Mouse (Mus musculus): ENCODE results near the gene Syt8.

DNA sequence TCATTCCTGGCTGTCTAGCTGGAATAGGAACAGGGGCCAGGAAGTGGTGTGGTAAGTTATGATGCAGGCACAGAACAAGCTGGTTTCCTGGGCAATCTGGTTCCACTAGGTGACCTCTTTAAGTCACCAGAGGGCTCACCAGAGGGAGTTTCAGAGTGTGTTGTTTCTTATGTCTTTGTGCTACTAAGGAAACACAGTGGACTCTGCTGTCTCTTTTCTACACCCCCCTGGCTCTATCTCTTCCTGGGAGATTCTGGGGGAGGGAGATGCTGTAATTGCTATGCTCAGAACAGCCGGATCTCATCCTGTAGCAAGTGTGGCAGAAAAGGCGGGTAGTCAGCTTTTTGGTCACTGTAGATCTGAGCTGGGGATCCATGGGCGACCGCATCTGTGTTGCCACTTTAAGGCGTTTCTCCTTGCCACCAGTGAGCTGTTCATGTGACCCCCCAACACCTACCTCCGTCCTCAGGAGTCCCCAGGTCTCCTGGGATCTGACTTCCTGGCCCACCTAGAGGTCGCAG, 35.6 kb downstream of the Syt8 start:
- no peak for TF ChIP-seq POLR2A (IDR thresholded peaks at IDR 0.05; ENCODE audit: low read depth, low read length)
- no peak for TF ChIP-seq CTCF (IDR thresholded peaks at IDR 0.05; ENCODE audit: borderline replicate concordance, insufficient read depth, low read length)
